ENCODE assay signal across 22 mouse cellular contexts in genomic region chr8:57273055-57273454, GRCm38 (mm10). TPM values are rescaled to one million over a fixed set of nuclear protein-coding genes. Genes with fewer than 3 reads are reported as not detected.
DNase-seq lines count a peak whose midpoint lies in the region; ATAC-seq and TF ChIP-seq lines count a peak whose summit lies in the region.
"Had no signal": no experiment of that assay in that cellular context is flagged by ENCODE, and none has a peak within 500 bp of the region (broad histone marks: within the 10 kb centered on the region; RNA-seq: fewer than 3 reads in every experiment).

No protein-coding gene starts in this region.

- no peak for ATAC-seq in hindbrain, postnatal 0 days
- ATAC-seq: activated CD4-positive, CD25-positive, alpha-beta regulatory T cell, adult 4 months; CD4-positive, CD25-positive, alpha-beta regulatory T cell, adult 4 months; Patski had no signal

- H3K4me3 ChIP-seq in CH12.LX (replicated peaks in 1 of 3; ENCODE audit: low read depth in 2 of 3, low read length in 2 of 3, poor library complexity in 1 of 3) = no peak overlapping the region
- no peak overlapping the region for H3K4me3 ChIP-seq in ES-E14 (ENCODE audit: insufficient read depth in 1 of 2, low read depth in 1 of 2, low read length in 2 of 2, poor library complexity in 1 of 2, severe bottlenecking in 1 of 2)
- H3K4me3 ChIP-seq in hindbrain, postnatal 0 days (ENCODE audit: low read length) = no peak overlapping the region
- no peak overlapping the region for H3K4me3 ChIP-seq in heart, embryonic 10.5 days

- TF ChIP-seq EP300 in CH12.LX (IDR thresholded peaks at IDR 0.05; ENCODE audit: low read length) = no peak

- DNase-seq in CH12.LX (ENCODE audit: extremely low read depth) (no peak), ES-E14 (ENCODE audit: low read depth, low spot score) (no peak)
- DNase-seq in hindbrain, postnatal 0 days (ENCODE audit: low spot score) = no peak
- no peak for DNase-seq in heart, embryonic 10.5 days (ENCODE audit: low spot score)
- DNase-seq: adrenal gland, adult 2 months; adrenal gland, adult 8-10 months; adrenal gland, postnatal 10 days; adrenal gland, postnatal 14 days; adrenal gland, postnatal 25 days; adrenal gland, postnatal 36 days; B cell, adult 2 months; cerebellum, adult 11 months; cerebellum, adult 11-12 months; cerebellum, adult 18-20 months; cerebellum, adult 2 months; cerebellum, adult 8-10 months had no signal

- TF ChIP-seq RAD21 in CH12.LX (IDR thresholded peaks at IDR 0.05; ENCODE audit: low read depth, low read length) = no peak

- H3K4me2 ChIP-seq in CH12.LX (ENCODE audit: insufficient read depth, low read depth, poor library complexity, severe bottlenecking) = no peak overlapping the region
- H3K4me2 ChIP-seq in hindbrain, postnatal 0 days (ENCODE audit: low read depth, low read length) = no peak overlapping the region

- no peak for TF ChIP-seq CTCF in CH12.LX (conservative IDR thresholded peaks at IDR 0.05 in 1 of 2, IDR thresholded peaks at IDR 0.05 in 1 of 2; ENCODE audit: low read depth in 2 of 2, low read length in 2 of 2)
- TF ChIP-seq CTCF in hindbrain, postnatal 0 days (IDR thresholded peaks at IDR 0.05; ENCODE audit: low read depth) = no peak

- H3K9me3 ChIP-seq in CH12.LX (replicated peaks; ENCODE audit: low read length) (no peaks in the 10 kb centered on the region), ES-E14 (ENCODE audit: control insufficient read depth, insufficient read depth, low read depth, low read length) (no peaks in the 10 kb centered on the region)
- H3K9me3 ChIP-seq in hindbrain, postnatal 0 days (ENCODE audit: low read length) = no peaks in the 10 kb centered on the region
- no peaks in the 10 kb centered on the region for H3K9me3 ChIP-seq in heart, embryonic 10.5 days
- H3K9me3 ChIP-seq: G1E had no signal

- no peaks in the 10 kb centered on the region for H3K4me1 ChIP-seq in CH12.LX (ENCODE audit: control insufficient read depth in 1 of 2, insufficient read depth in 2 of 2)
- H3K4me1 ChIP-seq in ES-E14 (ENCODE audit: control insufficient read depth in 2 of 2, insufficient read depth in 2 of 2, low read length in 2 of 2, poor library complexity in 1 of 2) = no peaks in the 10 kb centered on the region
- H3K4me1 ChIP-seq in hindbrain, postnatal 0 days (ENCODE audit: insufficient read depth, low read length) = no peaks in the 10 kb centered on the region
- no peaks in the 10 kb centered on the region for H3K4me1 ChIP-seq in heart, embryonic 10.5 days

- WGBS in hindbrain, postnatal 0 days = 77% methylated on average over 3 of the region's 3 CpGs
- WGBS in heart, embryonic 10.5 days = 71% methylated on average over 3 of the region's 3 CpGs

- no peaks in the 10 kb centered on the region for H3K79me2 ChIP-seq in CH12.LX (replicated peaks; ENCODE audit: control insufficient read depth, extremely low read depth, insufficient read depth, poor library complexity, severe bottlenecking)

- TF ChIP-seq POLR2A in CH12.LX (IDR thresholded peaks at IDR 0.05; ENCODE audit: low read depth, low read length) = no peak

- no peak overlapping the region for H3K9ac ChIP-seq in CH12.LX (ENCODE audit: insufficient read depth, low read depth)
- H3K9ac ChIP-seq in ES-E14 (ENCODE audit: insufficient read depth, low read depth, low read length, poor library complexity, severe bottlenecking) = no peak overlapping the region
- no peak overlapping the region for H3K9ac ChIP-seq in hindbrain, postnatal 0 days (replicated peaks; ENCODE audit: low read length)

- in situ Hi-C loops in CH12.LX (cut with MboI; ENCODE audit: low pct_ligation_motif_present, low pct_unique_long_range_greater_than_20kb, low sequenced_read_pairs) (no loop called here), ES-E14 (cut with MboI; ENCODE audit: low sequenced_read_pairs in 2 of 2, unreplicated experiment in 2 of 2) (no loop called here)

- dilution Hi-C loops in CH12.LX (cut with MboI; ENCODE audit: extremely low pct_ligation_motif_present, extremely low pct_unique_long_range_greater_than_20kb, low sequenced_read_pairs) = no loop called here

- H3K27me3 ChIP-seq in CH12.LX (replicated peaks) = no peaks in the 10 kb centered on the region
- H3K27me3 ChIP-seq in hindbrain, postnatal 0 days (ENCODE audit: insufficient read depth, low read length) = no peaks in the 10 kb centered on the region
- no peaks in the 10 kb centered on the region for H3K27me3 ChIP-seq in heart, embryonic 10.5 days (ENCODE audit: insufficient read depth, poor library complexity, severe bottlenecking)
- H3K27me3 ChIP-seq: Patski had no signal

- H3K27ac ChIP-seq in CH12.LX (ENCODE audit: insufficient read depth, low read depth) (no peak overlapping the region), ES-E14 (ENCODE audit: insufficient read depth, low read depth, low read length, poor library complexity, severe bottlenecking) (no peak overlapping the region)
- no peak overlapping the region for H3K27ac ChIP-seq in hindbrain, postnatal 0 days
- no peak overlapping the region for H3K27ac ChIP-seq in heart, embryonic 10.5 days

- no peaks in the 10 kb centered on the region for H3K36me3 ChIP-seq in CH12.LX (replicated peaks in 1 of 2; ENCODE audit: control insufficient read depth in 1 of 2, insufficient read depth in 1 of 2, low read length in 1 of 2)
- no peaks in the 10 kb centered on the region for H3K36me3 ChIP-seq in ES-E14 (ENCODE audit: control insufficient read depth, insufficient read depth, low read length, poor library complexity, severe bottlenecking)
- no peaks in the 10 kb centered on the region for H3K36me3 ChIP-seq in hindbrain, postnatal 0 days (ENCODE audit: insufficient read depth, low read length)
- no peaks in the 10 kb centered on the region for H3K36me3 ChIP-seq in heart, embryonic 10.5 days
- H3K36me3 ChIP-seq: G1E had no signal

TF ChIP-seq in CH12.LX, 34 proteins besides CTCF, POLR2A, EP300 and RAD21:
- no peak for TF ChIP-seq ZMIZ1 (IDR thresholded peaks at IDR 0.05; ENCODE audit: low read depth, low read length)
- TF ChIP-seq MAFK (IDR thresholded peaks at IDR 0.05; ENCODE audit: insufficient replicate concordance, low read length) = peak; percentile 71
- TF ChIP-seq USF2 (conservative IDR thresholded peaks at IDR 0.05; ENCODE audit: low read depth, low read length) = no peak

TF ChIP-seq in ES-E14, 5 proteins besides CTCF, POLR2A, EP300 and RAD21:
- no peak for TF ChIP-seq HCFC1 (IDR thresholded peaks at IDR 0.05; ENCODE audit: borderline replicate concordance, insufficient read depth, low read length)
- peak; percentile 76 for TF ChIP-seq MAFK (IDR thresholded peaks at IDR 0.05; ENCODE audit: insufficient read depth, low read depth, low read length)
- no peak for TF ChIP-seq ZNF384 (IDR thresholded peaks at IDR 0.05; ENCODE audit: low read depth, low read length)

RNA-seq across cellular contexts. Expression of gene Hand2, which starts 47.7 kb away (rescaled TPM):
- total RNA-seq in CH12.LX (2012; rRNA removed) (not detected in 2 replicates), CH12.LX (2014; rRNA removed) (not detected in 2 replicates), ES-E14 (2012; rRNA removed) (0.18 TPM in 1 of 2 replicates, not detected in the other)
- polyA plus RNA-seq in CH12.LX (2012; ENCODE audit: insufficient read length, low read depth) = not detected in 2 replicates
- total RNA-seq in hindbrain, postnatal 0 days (2014; rRNA removed) = not detected in 2 replicates
- not detected in 2 replicates for polyA plus RNA-seq in hindbrain, postnatal 0 days (2015; fragmentation: Nextera tagmentation; extraction: Ambion mirVana)
- polyA plus RNA-seq in heart, embryonic 10.5 days (2016; fragmentation: Nextera tagmentation; extraction: Ambion mirVana) = 10.3 and 16.7 TPM in 2 replicates
- total RNA-seq: G1E, MEL had no signal
- polyA plus RNA-seq: activated CD4-positive, CD25-positive, alpha-beta regulatory T cell, adult 4 months; C2C12; CD4-positive, CD25-positive, alpha-beta regulatory T cell, adult 4 months; cerebellum, adult 2 months; G1E had no signal
